Mouse (Mus musculus): ENCODE measurements at regions not wholly inside any gene's neighbourhood (a gene's known extent, or its start where the extent isn't known, plus 50 kb on each side); places are given as distances from the start of the nearest gene placed in this dataset.

- DNase-seq (ENCODE audit: low spot score in 2 of 2): no peak
These were observed 77.0 kb downstream of the Irs2 start for GRCm38 (mm10) chr8:10931266-10931665.

GRCm38 (mm10) chr8:10928836-10929235, 79.4 kb downstream of the Irs2 start:
- DNase-seq (ENCODE audit: low spot score in 2 of 2): peak in 1 of 2 experiments; percentile 43

GRCm38 (mm10) chr8:10928342-10928794, 79.9 kb downstream of the Irs2 start:
- peak; percentile 70 to 81 for DNase-seq (ENCODE audit: low spot score in 2 of 2)

- no peak for DNase-seq (ENCODE audit: low spot score in 2 of 2)
These were observed 81.1 kb downstream of the Irs2 start for GRCm38 (mm10) chr8:10927187-10927586.

- peak; percentile 42 to 57 for DNase-seq (ENCODE audit: low spot score in 2 of 2)
These were observed 81.7 kb downstream of the Irs2 start for GRCm38 (mm10) chr8:10926518-10926915.

- DNase-seq (ENCODE audit: low spot score in 2 of 2): no peak
These were observed 82.4 kb downstream of the Irs2 start for GRCm38 (mm10) chr8:10925582-10926517.

- DNase-seq (ENCODE audit: low spot score in 2 of 2): peak; percentile 60 to 66
These were observed 83.6 kb downstream of the Irs2 start for GRCm38 (mm10) chr8:10924526-10925199.

- no peak for DNase-seq (ENCODE audit: low spot score in 2 of 2)
These were observed 84.2 kb downstream of the Irs2 start for GRCm38 (mm10) chr8:10924001-10924490.

- DNase-seq (ENCODE audit: low spot score in 2 of 2): no peak
These were observed 84.9 kb downstream of the Irs2 start for GRCm38 (mm10) chr8:10923071-10924000.

GRCm38 (mm10) chr8:10922209-10923030, 85.8 kb downstream of the Irs2 start:
- no peak for DNase-seq (ENCODE audit: low spot score in 2 of 2)

- peak in 1 of 2 experiments; percentile 63 for DNase-seq (ENCODE audit: low spot score in 2 of 2)
These were observed 86.6 kb downstream of the Irs2 start for GRCm38 (mm10) chr8:10921439-10922191.

GRCm38 (mm10) chr8:10919620-10920019, 88.6 kb downstream of the Irs2 start:
- DNase-seq (ENCODE audit: low spot score in 2 of 2): no peak

- DNase-seq (ENCODE audit: low spot score in 2 of 2): peak; percentile 42 to 67
These were observed 89.7 kb downstream of the Irs2 start for GRCm38 (mm10) chr8:10918403-10919035.

- no peak for DNase-seq (ENCODE audit: low spot score in 2 of 2)
These were observed 93.6 kb downstream of the Irs2 start for GRCm38 (mm10) chr8:10914616-10915015.

GRCm38 (mm10) chr8:10912436-10912835, 95.8 kb downstream of the Irs2 start:
- no peak for DNase-seq (ENCODE audit: low spot score in 2 of 2)

- no peak for DNase-seq (ENCODE audit: low spot score in 2 of 2)
These were observed 96.9 kb downstream of the Irs2 start for GRCm38 (mm10) chr8:10911371-10911770.

- no peak for DNase-seq (ENCODE audit: low spot score in 2 of 2)
These were observed 97.3 kb downstream of the Irs2 start for GRCm38 (mm10) chr8:10910954-10911353.

GRCm38 (mm10) chr8:10910244-10910872, 97.9 kb downstream of the Irs2 start:
- no peak for DNase-seq (ENCODE audit: low spot score in 2 of 2)

- DNase-seq (ENCODE audit: low spot score in 2 of 2): no peak
These were observed 99.1 kb downstream of the Irs2 start for GRCm38 (mm10) chr8:10909155-10909554.

Data from right cerebral cortex, postnatal 10 days (tissue).